ENCODE assay signal across 9 mouse cellular contexts in the genomic region with DNA sequence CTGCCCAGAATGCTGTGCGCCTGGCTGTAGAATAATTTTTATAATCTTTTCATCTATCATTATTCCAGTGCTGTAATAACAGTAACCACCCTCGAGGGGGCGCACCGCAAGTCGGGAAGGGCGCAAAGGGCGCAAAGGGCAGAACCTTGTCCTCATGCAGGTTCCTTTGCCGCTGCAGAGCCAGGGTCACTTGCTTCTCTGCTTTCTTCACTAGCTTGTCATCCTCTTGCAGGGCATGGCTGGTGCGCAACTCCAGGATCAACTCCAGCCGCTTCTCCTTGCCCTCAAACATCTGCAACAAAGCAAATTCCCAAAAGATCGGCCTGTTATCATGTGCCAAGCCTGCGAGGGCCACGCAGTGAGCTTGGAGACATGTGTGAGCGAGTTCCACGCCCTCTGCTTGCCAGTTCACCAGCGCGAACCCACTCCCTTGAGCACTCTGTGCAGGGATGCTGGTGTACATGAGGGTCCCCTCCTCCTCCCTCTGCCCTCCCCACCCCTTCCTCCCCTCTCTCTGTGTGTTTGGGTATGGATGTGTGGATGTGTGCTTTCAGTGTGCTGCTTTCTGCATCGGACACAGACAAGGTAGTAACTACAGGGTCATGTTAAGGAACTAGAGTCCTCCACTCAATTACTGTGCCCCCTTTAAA. TPM values are rescaled to one million over a fixed set of nuclear protein-coding genes. Genes with fewer than 3 reads are reported as not detected.
DNase-seq lines count a peak whose midpoint lies in the region; ATAC-seq and TF ChIP-seq lines count a peak whose summit lies in the region.
"Had no signal": no experiment of that assay in that cellular context is flagged by ENCODE, and none has a peak within 500 bp of the region (broad histone marks: within the 10 kb centered on the region; RNA-seq: fewer than 3 reads in every experiment).

No protein-coding gene starts in this region.

- no peak for DNase-seq in layer of hippocampus, adult 2 months (ENCODE audit: low spot score in 2 of 2)
- DNase-seq in layer of hippocampus, postnatal 10 days (ENCODE audit: low spot score in 2 of 2): no peak
- DNase-seq in Patski (ENCODE audit: low read depth, low spot score) (no peak), adipocyte (ENCODE audit: low spot score) (no peak)
- peak; percentile 89 for DNase-seq in midbrain, embryonic 11.5 days (ENCODE audit: low spot score, missing footprints)
- DNase-seq in frontal cortex, postnatal 25 days (ENCODE audit: low spot score in 2 of 2): no peak
- no peak for DNase-seq in heart, embryonic 10.5 days (ENCODE audit: low spot score)

- in situ Hi-C loops in Patski (cut with MboI; ENCODE audit: low pct_unique_long_range_greater_than_20kb): no loop called here

- H3K27ac ChIP-seq in layer of hippocampus, adult 2 months: no peak overlapping the region
- no peak overlapping the region for H3K27ac ChIP-seq in embryonic fibroblast, embryonic 13.5 days (ENCODE audit: insufficient read depth, low read length)
- no peak overlapping the region for H3K27ac ChIP-seq in midbrain, embryonic 11.5 days (ENCODE audit: low read depth, low read length)
- no peak overlapping the region for H3K27ac ChIP-seq in heart, embryonic 10.5 days
- H3K27ac ChIP-seq: lung, embryonic 15.5 days had no signal

- ATAC-seq in Patski: no peak
- ATAC-seq in midbrain, embryonic 11.5 days (ENCODE audit: low FRiP score): 0 out of 2 replicates have a peak, but pooled peaks have one; percentile 44

- H3K4me3 ChIP-seq in layer of hippocampus, adult 2 months: no peak overlapping the region
- H3K4me3 ChIP-seq in embryonic fibroblast, embryonic 13.5 days (ENCODE audit: insufficient read depth, low read length): no peak overlapping the region
- no peak overlapping the region for H3K4me3 ChIP-seq in midbrain, embryonic 11.5 days (ENCODE audit: low read depth, low read length)
- no peak overlapping the region for H3K4me3 ChIP-seq in heart, embryonic 10.5 days
- H3K4me3 ChIP-seq: lung, embryonic 15.5 days had no signal

- CTCF ChIA-PET in Patski (lab: Charles Lee): interaction anchor here (1.6 kb wide), 1 partner anchor 9 kb away, joined by 3 read pairs; no protein-coding TSS in a partner anchor

- peak; percentile 73 for TF ChIP-seq CTCF in layer of hippocampus, adult 2 months (conservative IDR thresholded peaks at IDR 0.05)
- TF ChIP-seq CTCF in Patski (IDR thresholded peaks at IDR 0.05): peak; percentile 52
- TF ChIP-seq CTCF in embryonic fibroblast, embryonic 13.5 days (IDR thresholded peaks at IDR 0.05; ENCODE audit: borderline replicate concordance, insufficient read depth, low read length): peak; percentile 57

- 47% methylated on average over 18 of the region's 18 CpGs for whole genome bisulfite sequencing in midbrain, embryonic 11.5 days
- WGBS in heart, embryonic 10.5 days: 47% methylated on average over 18 of the region's 18 CpGs

- H3K9ac ChIP-seq in midbrain, embryonic 11.5 days (ENCODE audit: low read length): no peak overlapping the region
- H3K9ac ChIP-seq: lung, embryonic 15.5 days had no signal

- no peaks in the 10 kb centered on the region for H3K4me1 ChIP-seq in embryonic fibroblast, embryonic 13.5 days (ENCODE audit: control insufficient read depth, insufficient read depth, low read length)
- H3K4me1 ChIP-seq in midbrain, embryonic 11.5 days (ENCODE audit: control insufficient read depth, insufficient read depth, low read length): peaks cover 10% of the 10 kb centered on the region; the same call in 1 of the 2 replicates
- H3K4me1 ChIP-seq in heart, embryonic 10.5 days: peaks cover 4% of the 10 kb centered on the region; the same call in 1 of the 2 replicates

- H3K27me3 ChIP-seq in Patski: no peaks in the 10 kb centered on the region
- no peaks in the 10 kb centered on the region for H3K27me3 ChIP-seq in midbrain, embryonic 11.5 days (ENCODE audit: control insufficient read depth, insufficient read depth, low read length)
- no peaks in the 10 kb centered on the region for H3K27me3 ChIP-seq in heart, embryonic 10.5 days (ENCODE audit: insufficient read depth, poor library complexity, severe bottlenecking)
- H3K27me3 ChIP-seq: lung, embryonic 15.5 days had no signal

- no peaks in the 10 kb centered on the region for H3K9me3 ChIP-seq in midbrain, embryonic 11.5 days (ENCODE audit: control insufficient read depth, low read length)
- H3K9me3 ChIP-seq in heart, embryonic 10.5 days: no peaks in the 10 kb centered on the region
- H3K9me3 ChIP-seq: lung, embryonic 15.5 days had no signal

- no peaks in the 10 kb centered on the region for H3K36me3 ChIP-seq in midbrain, embryonic 11.5 days (ENCODE audit: control insufficient read depth, insufficient read depth, low read length)
- H3K36me3 ChIP-seq in heart, embryonic 10.5 days: no peaks in the 10 kb centered on the region
- H3K36me3 ChIP-seq: lung, embryonic 15.5 days had no signal

- H3K4me2 ChIP-seq in midbrain, embryonic 11.5 days: no peak overlapping the region
- H3K4me2 ChIP-seq: lung, embryonic 15.5 days had no signal

- no peak for TF ChIP-seq POLR2A in embryonic fibroblast, embryonic 13.5 days (IDR thresholded peaks at IDR 0.05; ENCODE audit: low read depth, low read length)

- POLR2A ChIA-PET in Patski (lab: Charles Lee): no interaction called here

RNA-seq across cellular contexts. Expression of gene Nr1i2, which starts 12.1 kb away (rescaled TPM):
- total RNA-seq in layer of hippocampus, adult 2 months (2021): not detected
- not detected for total RNA-seq in layer of hippocampus, postnatal 10 days (2021)
- 0.03 TPM for polyA plus RNA-seq in Patski (2021)
- polyA plus RNA-seq in embryonic fibroblast, embryonic 13.5 days (2011; ENCODE audit: insufficient read length, low read depth, missing spikeins): not detected in 2 replicates
- not detected in 2 replicates for polyA plus RNA-seq in midbrain, embryonic 11.5 days (2014; fragmentation: Nextera tagmentation; extraction: Ambion mirVana)
- polyA plus RNA-seq in heart, embryonic 10.5 days (2016; fragmentation: Nextera tagmentation; extraction: Ambion mirVana): 0.08 TPM in 1 of 2 replicates, not detected in the other

RNA-seq across cellular contexts. Expression of gene Maats1, which starts 35.2 kb away (rescaled TPM):
- 1 to 10 TPM; 1.1 to 1.3 TPM for total RNA-seq in layer of hippocampus, adult 2 months (2021)
- total RNA-seq in layer of hippocampus, postnatal 10 days (2021): 1 to 10 TPM; 1.7 to 1.8 TPM
- 0.09 TPM for polyA plus RNA-seq in Patski (2021)
- polyA plus RNA-seq in embryonic fibroblast, embryonic 13.5 days (2011; ENCODE audit: insufficient read length, low read depth, missing spikeins): not detected in 2 replicates
- polyA plus RNA-seq in midbrain, embryonic 11.5 days (2014; fragmentation: Nextera tagmentation; extraction: Ambion mirVana): 0.32 and 0.60 TPM in 2 replicates
- 0.06 and 0.12 TPM in 2 replicates for polyA plus RNA-seq in heart, embryonic 10.5 days (2016; fragmentation: Nextera tagmentation; extraction: Ambion mirVana)

RNA-seq across cellular contexts. Expression of gene Cox17, which starts 40.1 kb away (rescaled TPM):
- total RNA-seq in layer of hippocampus, adult 2 months (2021): 100 to 1,000 TPM; 123 to 126 TPM
- 10 to 100 TPM; 66.5 to 94.2 TPM for total RNA-seq in layer of hippocampus, postnatal 10 days (2021)
- polyA plus RNA-seq in Patski (2021): 271 TPM
- 93.2 and 102 TPM in 2 replicates for polyA plus RNA-seq in embryonic fibroblast, embryonic 13.5 days (2011; ENCODE audit: insufficient read length, low read depth, missing spikeins)
- polyA plus RNA-seq in midbrain, embryonic 11.5 days (2014; fragmentation: Nextera tagmentation; extraction: Ambion mirVana): 122 and 124 TPM in 2 replicates
- 287 and 339 TPM in 2 replicates for polyA plus RNA-seq in heart, embryonic 10.5 days (2016; fragmentation: Nextera tagmentation; extraction: Ambion mirVana)

RNA-seq across cellular contexts. Expression of gene Gm21987, which starts 40.1 kb away (rescaled TPM):
- not detected for total RNA-seq in layer of hippocampus, adult 2 months (2021)
- not detected for total RNA-seq in layer of hippocampus, postnatal 10 days (2021)
- not detected for polyA plus RNA-seq in Patski (2021)
- polyA plus RNA-seq in embryonic fibroblast, embryonic 13.5 days (2011; ENCODE audit: insufficient read length, low read depth, missing spikeins): 1.4 TPM in 1 of 2 replicates, not detected in the other
- polyA plus RNA-seq in midbrain, embryonic 11.5 days (2014; fragmentation: Nextera tagmentation; extraction: Ambion mirVana): not detected in 2 replicates
- polyA plus RNA-seq in heart, embryonic 10.5 days (2016; fragmentation: Nextera tagmentation; extraction: Ambion mirVana): 1.3 and 4.6 TPM in 2 replicates
- polyA plus RNA-seq: lung, embryonic 15.5 days had no signal

RNA-seq across cellular contexts. Expression of gene Popdc2, which starts 55.3 kb away (rescaled TPM):
- under 1 TPM; 0.44 to 0.49 TPM for total RNA-seq in layer of hippocampus, adult 2 months (2021)
- under 1 TPM; 0.23 to 0.42 TPM for total RNA-seq in layer of hippocampus, postnatal 10 days (2021)
- polyA plus RNA-seq in Patski (2021): 0.49 TPM
- 0.60 and 1.0 TPM in 2 replicates for polyA plus RNA-seq in embryonic fibroblast, embryonic 13.5 days (2011; ENCODE audit: insufficient read length, low read depth, missing spikeins)
- polyA plus RNA-seq in midbrain, embryonic 11.5 days (2014; fragmentation: Nextera tagmentation; extraction: Ambion mirVana): 0.59 and 2.1 TPM in 2 replicates
- 230 and 378 TPM in 2 replicates for polyA plus RNA-seq in heart, embryonic 10.5 days (2016; fragmentation: Nextera tagmentation; extraction: Ambion mirVana)
